Mouse (Mus musculus): Measurements from ENCODE around the gene Hist1h2ab. TPM values are rescaled to one million over a fixed set of nuclear protein-coding genes. Genes with fewer than 3 reads are reported as not detected.
A peak's percentile ranks its signal among the peaks of the same experiment; 100 is the strongest.

Hist1h2ab gene
- total RNA-seq, 2 experiments from 2014 or later = 424 to 425 TPM

GRCm38 (mm10) chr13:23738677-23739068, 12.3 kb upstream of the Hist1h2ab start, which contains the start of gene Hist1h1c:
Gene Hist1h1c (plus strand): TSS chr13:23738808.
- DNase-seq = peak; percentile 93

GRCm38 (mm10) chr13:23739069-23739921, 11.6 kb upstream of the Hist1h2ab start:
- DNase-seq = peak; percentile 92

- no peak for DNase-seq
Measured at GRCm38 (mm10) chr13:23739922-23740252, 11.0 kb upstream of the Hist1h2ab start.

- no peak for DNase-seq
Measured at GRCm38 (mm10) chr13:23740256-23740840, 10.6 kb upstream of the Hist1h2ab start.

- DNase-seq = no peak
Measured at GRCm38 (mm10) chr13:23740910-23741309, 10.0 kb upstream of the Hist1h2ab start.

- DNase-seq = no peak
Measured at GRCm38 (mm10) chr13:23742007-23742406, 8.9 kb upstream of the Hist1h2ab start.

- no peak for DNase-seq
Measured at GRCm38 (mm10) chr13:23743215-23743614, 7.7 kb upstream of the Hist1h2ab start.

GRCm38 (mm10) chr13:23743963-23744362, 7.0 kb upstream of the Hist1h2ab start:
- DNase-seq = no peak

- no peak for DNase-seq
Measured at GRCm38 (mm10) chr13:23744421-23745380, 6.2 kb upstream of the Hist1h2ab start.

- DNase-seq = peak; percentile 89
Measured at GRCm38 (mm10) chr13:23745381-23746161, 5.4 kb upstream of the Hist1h2ab start, which contains the start of gene Hist1h3c. Gene Hist1h3c (minus strand): TSS chr13:23745602.

- peak; percentile 68 for DNase-seq
Measured at GRCm38 (mm10) chr13:23746201-23747080, 4.5 kb upstream of the Hist1h2ab start, which contains the start of gene Hist1h2bb. Gene Hist1h2bb (plus strand): TSS chr13:23746734.

GRCm38 (mm10) chr13:23747081-23747891, 3.6 kb upstream of the Hist1h2ab start:
- no peak for DNase-seq

GRCm38 (mm10) chr13:23747892-23748288, 3.0 kb upstream of the Hist1h2ab start:
- DNase-seq = no peak

- no peak for DNase-seq
Measured at GRCm38 (mm10) chr13:23749563-23750121, 1.3 kb upstream of the Hist1h2ab start.

- no peak for DNase-seq
Measured at GRCm38 (mm10) chr13:23751478-23751956, 591 bp downstream of the Hist1h2ab start.

GRCm38 (mm10) chr13:23752067-23752741, 1.3 kb downstream of the Hist1h2ab start, which contains the start of gene Hist1h3b:
Gene Hist1h3b (plus strand): TSS chr13:23752267.
- peak; percentile 91 for DNase-seq

- DNase-seq = no peak
Measured at GRCm38 (mm10) chr13:23752742-23753172, 1.8 kb downstream of the Hist1h2ab start.

GRCm38 (mm10) chr13:23753314-23754078, 2.6 kb downstream of the Hist1h2ab start:
- no peak for DNase-seq
